Mouse (Mus musculus): ENCODE measurements around the gene Mrgprg. TPM values are rescaled to one million over a fixed set of nuclear protein-coding genes. Genes with fewer than 3 reads are reported as not detected.

The Mrgprg gene
- total RNA-seq, 2 experiments from 2014 or later, result not detected

Small RNAs within 50 kb of the gene (microRNA-seq; reads per million reads assigned to microRNA genes)
- gene Gm22064, result not detected

Other genes with a start within 250 kb of the Mrgprg start
- gene Nap1l4, start 217.9 kb downstream of the Mrgprg start, total RNA-seq (2021), result 100 to 1,000 TPM; 160 to 164 TPM
- 10 to 100 TPM; 45.7 to 48.3 TPM for gene Cars, start 166.9 kb downstream of the Mrgprg start, total RNA-seq (2021)
- under 1 TPM; 0.49 to 0.75 TPM for gene Tnfrsf26, start 138.3 kb downstream of the Mrgprg start, total RNA-seq (2021)
- 1 to 10 TPM; 4.7 to 4.8 TPM for gene Tnfrsf22, start 117.3 kb downstream of the Mrgprg start, total RNA-seq (2021)
- gene Tnfrsf23, start 81.1 kb downstream of the Mrgprg start, total RNA-seq (2021), result 1 to 10 TPM; 5.2 to 6.0 TPM
- gene Osbpl5, start 10.0 kb downstream of the Mrgprg start, total RNA-seq (2021), result 10 to 100 TPM; 57.0 to 58.7 TPM
- 1 to 10 TPM; 1.7 to 2.7 TPM for gene Mrgpre, start 17.5 kb upstream of the Mrgprg start, total RNA-seq (2021)
- 1 to 10 TPM; 5.1 to 5.9 TPM for gene Nadsyn1, start 55.9 kb upstream of the Mrgprg start, total RNA-seq (2021)
- gene Dhcr7, start 56.2 kb upstream of the Mrgprg start, total RNA-seq (2021), result 10 to 100 TPM; 16.7 to 18.6 TPM
- not detected for gene Gm498, start 99.8 kb upstream of the Mrgprg start, total RNA-seq (2021)
- under 1 TPM; 0.52 to 0.88 TPM for gene Shank2, start 234.9 kb upstream of the Mrgprg start, total RNA-seq (2021)

Measured in gastrocnemius, postnatal 4 days (tissue).